Comparison of ENCODE assay signal across 7 mouse cellular contexts in genomic region chr11:77872236-77872635, GRCm38 (mm10). TPM values are rescaled to one million over a fixed set of nuclear protein-coding genes. Genes with fewer than 3 reads are reported as not detected.
DNase-seq lines count a peak whose midpoint lies in the region; ATAC-seq and TF ChIP-seq lines count a peak whose summit lies in the region.

No protein-coding gene starts in this region.

- TF ChIP-seq EP300 in ES-Bruce4 (IDR thresholded peaks at IDR 0.05; ENCODE audit: insufficient read depth, low read depth, low read length): 0 out of 2 replicates have a peak, but pooled peaks have one; percentile 33

- peaks cover 3% of the 10 kb centered on the region for H3K4me1 ChIP-seq in ES-Bruce4 (ENCODE audit: control insufficient read depth, insufficient read depth, low read length)
- H3K4me1 ChIP-seq in forebrain, embryonic 12.5 days: peaks cover 73% of the 10 kb centered on the region
- peaks cover 18% of the 10 kb centered on the region for H3K4me1 ChIP-seq in limb, embryonic 11.5 days (ENCODE audit: control insufficient read depth, insufficient read depth, low read length)

- peak overlapping the region; percentile 25 for H3K4me3 ChIP-seq in ES-Bruce4 (ENCODE audit: low read depth, low read length)
- no peak overlapping the region for H3K4me3 ChIP-seq in forebrain, embryonic 12.5 days (replicated peaks)
- H3K4me3 ChIP-seq in limb, embryonic 11.5 days (ENCODE audit: low read depth, low read length): no peak overlapping the region

- no peak for TF ChIP-seq POLR2A in ES-Bruce4 (IDR thresholded peaks at IDR 0.05; ENCODE audit: insufficient read depth, low read length)

- H3K4me2 ChIP-seq in forebrain, embryonic 12.5 days: peak overlapping the region; percentile 40
- H3K4me2 ChIP-seq in limb, embryonic 11.5 days (ENCODE audit: low read depth, severe bottlenecking): peak overlapping the region; percentile 10; the same call in 1 of the 2 replicates

- 5% methylated on average over 11 of the region's 11 CpGs for WGBS in forebrain, embryonic 12.5 days
- 3% methylated on average over 11 of the region's 11 CpGs for WGBS in limb, embryonic 11.5 days

- H3K9me3 ChIP-seq in ES-Bruce4 (replicated peaks; ENCODE audit: control insufficient read depth, insufficient read depth, low read length, poor library complexity, severe bottlenecking): no peaks in the 10 kb centered on the region
- H3K9me3 ChIP-seq in forebrain, embryonic 12.5 days: no peaks in the 10 kb centered on the region
- H3K9me3 ChIP-seq in limb, embryonic 11.5 days (ENCODE audit: control insufficient read depth, low read length): no peaks in the 10 kb centered on the region

- peak overlapping the region; percentile 17 for H3K9ac ChIP-seq in ES-Bruce4 (ENCODE audit: low read depth, poor library complexity, severe bottlenecking)
- H3K9ac ChIP-seq in forebrain, embryonic 12.5 days: 0 out of 2 replicates have a peak overlapping the region, but pooled peaks have one; percentile 0
- H3K9ac ChIP-seq in limb, embryonic 11.5 days (ENCODE audit: low read length): no peak overlapping the region

- no peak for TF ChIP-seq CTCF in ES-Bruce4 (IDR thresholded peaks at IDR 0.05; ENCODE audit: low read depth, low read length)

- peak; percentile 43 for DNase-seq in MN1 (ENCODE audit: low spot score)
- DNase-seq in limb, embryonic 11.5 days (ENCODE audit: low spot score): no peak
- peak; percentile 75 for DNase-seq in right cerebral cortex, postnatal 25 days
- DNase-seq in thymus, postnatal 10 days (ENCODE audit: low spot score in 2 of 2): no peak
- DNase-seq in frontal cortex, postnatal 14 days (ENCODE audit: low spot score in 2 of 2): no peak

- ATAC-seq in forebrain, embryonic 12.5 days (ENCODE audit: low FRiP score): no peak
- ATAC-seq in limb, embryonic 11.5 days (ENCODE audit: insufficient number of reproducible peaks, low FRiP score, low TSS enrichment, low read depth): no peak

- no peak overlapping the region for H3K27ac ChIP-seq in ES-Bruce4 (ENCODE audit: insufficient read depth, low read length)
- peak overlapping the region; percentile 33 for H3K27ac ChIP-seq in forebrain, embryonic 12.5 days
- no peak overlapping the region for H3K27ac ChIP-seq in limb, embryonic 11.5 days (replicated peaks; ENCODE audit: low read depth, low read length)

- no peaks in the 10 kb centered on the region for H3K36me3 ChIP-seq in ES-Bruce4 (ENCODE audit: control insufficient read depth, insufficient read depth, low read length, poor library complexity, severe bottlenecking)
- H3K36me3 ChIP-seq in forebrain, embryonic 12.5 days (replicated peaks): no peaks in the 10 kb centered on the region
- H3K36me3 ChIP-seq in limb, embryonic 11.5 days (ENCODE audit: control insufficient read depth, insufficient read depth, low read length): no peaks in the 10 kb centered on the region

- H3K27me3 ChIP-seq in ES-Bruce4 (ENCODE audit: control insufficient read depth, insufficient read depth, low read length, poor library complexity, severe bottlenecking): no peaks in the 10 kb centered on the region
- peaks cover 36% of the 10 kb centered on the region; the same call in 1 of the 2 replicates for H3K27me3 ChIP-seq in forebrain, embryonic 12.5 days
- peaks cover 8% of the 10 kb centered on the region; the same call in 1 of the 2 replicates for H3K27me3 ChIP-seq in limb, embryonic 11.5 days (ENCODE audit: control insufficient read depth, insufficient read depth, low read length)

RNA-seq across cellular contexts. Expression of gene Pipox, which starts 21.7 kb away (rescaled TPM):
- 14.3 and 17.0 TPM in 2 replicates for polyA plus RNA-seq in ES-Bruce4 (2011; ENCODE audit: insufficient read depth, insufficient read length, low read depth, missing spikeins)
- 14.5 and 16.5 TPM in 2 replicates for polyA plus RNA-seq in forebrain, embryonic 12.5 days (2016; fragmentation: Nextera tagmentation; extraction: Ambion mirVana)
- polyA plus RNA-seq in limb, embryonic 11.5 days (2014; fragmentation: Nextera tagmentation; extraction: Ambion mirVana): 0.30 and 0.72 TPM in 2 replicates

RNA-seq across cellular contexts. Expression of gene Sez6, which starts 58.4 kb away (rescaled TPM):
- polyA plus RNA-seq in ES-Bruce4 (2011; ENCODE audit: insufficient read depth, insufficient read length, low read depth, missing spikeins): 0.33 and 0.57 TPM in 2 replicates
- 54.0 and 62.2 TPM in 2 replicates for polyA plus RNA-seq in forebrain, embryonic 12.5 days (2016; fragmentation: Nextera tagmentation; extraction: Ambion mirVana)
- polyA plus RNA-seq in limb, embryonic 11.5 days (2014; fragmentation: Nextera tagmentation; extraction: Ambion mirVana): 0.10 and 0.23 TPM in 2 replicates

Comparison
In these comparisons a context has a peak if more than half of its experiments do, and no peak if none do; other contexts are left out.
1. DNase-seq: peak in MN1 (single experiment) and right cerebral cortex, postnatal 25 days (single experiment); none in limb, embryonic 11.5 days (single experiment), thymus, postnatal 10 days (0 of 2) and frontal cortex, postnatal 14 days (0 of 2).
2. RNA of gene Sez6, which starts 58.4 kb away (polyA plus RNA-seq): 54.0 to 62.2 TPM in forebrain, embryonic 12.5 days; 0.33 to 0.57 TPM in ES-Bruce4 and 0.10 to 0.23 TPM in limb, embryonic 11.5 days; every median in the first group is over 10 times any median in the second.